Mouse (Mus musculus) limb, embryonic 11.5 days (tissue): ENCODE data around the gene Fam102a. TPM values are rescaled to one million over a fixed set of nuclear protein-coding genes. Genes with fewer than 3 reads are reported as not detected.

Experiments used
- ATAC-seq: fragments of 200-750 bp; cut with Nextera tagmentation; 2 replicates; pipeline ENCODE4 v1.8.0; 2017; ENCODE audit warnings: low read depth; ENCODE audit not compliant: insufficient number of reproducible peaks, low FRiP score, low TSS enrichment
- DNase-seq: peaks from one replicate; pipeline ENCODE4 v3.0.0-alpha.2; 2015; ENCODE audit warnings: low spot score
- H3K27ac ChIP-seq: fragments of 300-500 bp; sonication (generic); replicated peaks from 2 replicates; pipeline ENCODE4 v1.5.1; 2014; ENCODE audit warnings: low read depth, mild to moderate bottlenecking, low read length
- H3K27me3 ChIP-seq: fragments of 300-500 bp; sonication (generic); 2 replicates; pipeline ENCODE4 v1.6.1; 2014; ENCODE audit warnings: mild to moderate bottlenecking, low read length, mixed read lengths; ENCODE audit not compliant: control insufficient read depth, insufficient read depth
- H3K36me3 ChIP-seq: fragments of 300-500 bp; sonication (generic); 2 replicates; pipeline ENCODE4 v1.6.1; 2014; ENCODE audit warnings: mild to moderate bottlenecking, low read length, moderate library complexity, mixed read lengths; ENCODE audit not compliant: control insufficient read depth, insufficient read depth
- H3K4me1 ChIP-seq: fragments of 300-500 bp; sonication (generic); 2 replicates; pipeline ENCODE4 v1.6.1; 2014; ENCODE audit warnings: low read length, mixed read lengths; ENCODE audit not compliant: control insufficient read depth, insufficient read depth
- H3K4me2 ChIP-seq: fragments of 300-500 bp; sonication (generic); 2 replicates; pipeline ENCODE4 v1.6.1; 2014; ENCODE audit warnings: low read depth, mild to moderate bottlenecking, moderate library complexity; ENCODE audit not compliant: severe bottlenecking
- H3K4me3 ChIP-seq: fragments of 300-500 bp; sonication (generic); 2 replicates; pipeline ENCODE4 v1.5.1; 2014; ENCODE audit warnings: low read depth, low read length
- H3K9ac ChIP-seq: fragments of 300-500 bp; sonication (generic); 2 replicates; pipeline ENCODE4 v1.6.1; 2014; ENCODE audit warnings: mild to moderate bottlenecking, low read length
- H3K9me3 ChIP-seq: fragments of 300-500 bp; sonication (generic); 2 replicates; pipeline ENCODE4 v1.6.1; 2016; ENCODE audit warnings: low read length; ENCODE audit not compliant: control insufficient read depth
- WGBS: fragments of 180-500 bp; shearing (Covaris S2); extraction: QIAGEN DNeasy Blood & Tissue Kit; methylation state at CpG from one replicate; pipeline ENCODE4 v1.1.7; 2014; 5-methylcytosine and 5-hydroxymethylcytosine counted together
- polyA plus RNA-seq: library from polyadenylated mRNA; unstranded; fragments of >200 nt; fragmentation: Nextera tagmentation; extraction: Ambion mirVana; gene quantifications from 2 replicates; pipeline ENCODE4 v1.2.1, GENCODE M21; 2014

The Fam102a gene
- polyA plus RNA-seq, 1 experiment from 2014 or later: 9.8 TPM

- Histone ChIP-seq H3K27ac (no peak overlapping the region), H3K36me3 (no peaks in the 10 kb centered on the region)
- ATAC-seq: no peak
Observed at GRCm38 (mm10) chr2:32506673-32507668, 28.2 kb upstream of the Fam102a start.

GRCm38 (mm10) chr2:32507906-32508305, 27.2 kb upstream of the Fam102a start:
- H3K4me3 ChIP-seq: no peak overlapping the region
- no peaks in the 10 kb centered on the region for H3K9me3 ChIP-seq
- 78% methylated on average over 9 of the region's 9 CpGs for WGBS
- ATAC-seq: no peak
- H3K9ac ChIP-seq: no peak overlapping the region
- no peaks in the 10 kb centered on the region for H3K36me3 ChIP-seq
- peaks cover 6% of the 10 kb centered on the region for H3K4me1 ChIP-seq
- no peak overlapping the region for H3K27ac ChIP-seq
- DNase-seq: no peak
- no peaks in the 10 kb centered on the region for H3K27me3 ChIP-seq
- H3K4me2 ChIP-seq: no peak overlapping the region

More at GRCm38 (mm10) chr2:32506673-32507668, 28.2 kb upstream of the Fam102a start:
- no peak for DNase-seq
- Histone ChIP-seq H3K4me2 (no peak overlapping the region), H3K4me1 (peaks cover 6% of the 10 kb centered on the region), H3K9me3 (no peaks in the 10 kb centered on the region), H3K9ac (no peak overlapping the region), H3K4me3 (no peak overlapping the region), H3K27me3 (no peaks in the 10 kb centered on the region)
- 77% methylated on average over 22 of the region's 22 CpGs for WGBS

- Histone ChIP-seq H3K4me1 (peaks cover 6% of the 10 kb centered on the region), H3K4me3 (no peak overlapping the region), H3K36me3 (no peaks in the 10 kb centered on the region), H3K9ac (no peak overlapping the region), H3K27me3 (no peaks in the 10 kb centered on the region), H3K27ac (peak overlapping the region; percentile 48; the same call in 1 of the 2 replicates), H3K9me3 (no peaks in the 10 kb centered on the region), H3K4me2 (no peak overlapping the region)
- peak; percentile 78 for DNase-seq
- WGBS: 10% methylated on average over 4 of the region's 4 CpGs
- ATAC-seq: no peak
Observed at GRCm38 (mm10) chr2:32509287-32509686, 25.8 kb upstream of the Fam102a start.

GRCm38 (mm10) chr2:32509896-32510295, 25.2 kb upstream of the Fam102a start:
- DNase-seq: peak; percentile 36
- H3K4me1 ChIP-seq: peaks cover 6% of the 10 kb centered on the region
- WGBS: 37% methylated on average over 8 of the region's 8 CpGs
- no peaks in the 10 kb centered on the region for H3K27me3 ChIP-seq
- no peaks in the 10 kb centered on the region for H3K36me3 ChIP-seq
- H3K27ac ChIP-seq: peak overlapping the region; percentile 48
- no peaks in the 10 kb centered on the region for H3K9me3 ChIP-seq
- H3K4me2 ChIP-seq: no peak overlapping the region
- ATAC-seq: no peak
- no peak overlapping the region for H3K9ac ChIP-seq
- H3K4me3 ChIP-seq: no peak overlapping the region

- Histone ChIP-seq H3K27me3 (no peaks in the 10 kb centered on the region), H3K9ac (no peak overlapping the region), H3K4me2 (no peak overlapping the region), H3K4me3 (no peak overlapping the region), H3K9me3 (no peaks in the 10 kb centered on the region), H3K36me3 (no peaks in the 10 kb centered on the region), H3K4me1 (peaks cover 6% of the 10 kb centered on the region), H3K27ac (no peak overlapping the region)
- ATAC-seq (no peak), DNase-seq (no peak)
- 84% methylated on average over 7 of the region's 7 CpGs for WGBS
Observed at GRCm38 (mm10) chr2:32512592-32512991, 22.5 kb upstream of the Fam102a start.

GRCm38 (mm10) chr2:32514335-32514734, 20.8 kb upstream of the Fam102a start:
- Histone ChIP-seq H3K9ac (no peak overlapping the region), H3K9me3 (no peaks in the 10 kb centered on the region), H3K4me3 (no peak overlapping the region), H3K4me2 (no peak overlapping the region), H3K4me1 (peaks cover 2% of the 10 kb centered on the region), H3K36me3 (no peaks in the 10 kb centered on the region), H3K27ac (no peak overlapping the region), H3K27me3 (no peaks in the 10 kb centered on the region)
- ATAC-seq (no peak), DNase-seq (no peak)
- 23% methylated on average over 6 of the region's 6 CpGs for WGBS

- H3K9ac ChIP-seq: no peak overlapping the region
- 90% methylated on average over 4 of the region's 4 CpGs for WGBS
- H3K4me3 ChIP-seq: no peak overlapping the region
- H3K27ac ChIP-seq: no peak overlapping the region
- no peaks in the 10 kb centered on the region for H3K27me3 ChIP-seq
- no peaks in the 10 kb centered on the region for H3K36me3 ChIP-seq
- ATAC-seq (no peak), DNase-seq (no peak)
- H3K4me1 ChIP-seq: no peaks in the 10 kb centered on the region
- H3K4me2 ChIP-seq: no peak overlapping the region
- no peaks in the 10 kb centered on the region for H3K9me3 ChIP-seq
Observed at GRCm38 (mm10) chr2:32517233-32517867, 17.8 kb upstream of the Fam102a start.

GRCm38 (mm10) chr2:32520034-32520990, 14.8 kb upstream of the Fam102a start:
- no peak for DNase-seq

More at GRCm38 (mm10) chr2:32520034-32520990, 14.8 kb upstream of the Fam102a start:
- H3K27ac ChIP-seq: no peak overlapping the region
- H3K4me3 ChIP-seq: no peak overlapping the region
- ATAC-seq: no peak
- H3K9ac ChIP-seq: no peak overlapping the region
- H3K4me2 ChIP-seq: no peak overlapping the region
- H3K36me3 ChIP-seq: no peaks in the 10 kb centered on the region
- no peaks in the 10 kb centered on the region for H3K27me3 ChIP-seq
- no peaks in the 10 kb centered on the region for H3K9me3 ChIP-seq
- WGBS: 71% methylated on average over 7 of the region's 8 CpGs
- no peaks in the 10 kb centered on the region for H3K4me1 ChIP-seq
